Mouse (Mus musculus) liver, embryonic 13.5 days (tissue): ENCODE results near the gene Chmp5. TPM values are rescaled to one million over a fixed set of nuclear protein-coding genes. Genes with fewer than 3 reads are reported as not detected.
A peak's percentile ranks its signal among the peaks of the same experiment; 100 is the strongest.

Source experiments
- microRNA-seq: library from miRNA; unstranded; fragments of <30 nt; microRNA quantifications from one replicate; pipeline ENCODE4, GENCODE M21; 2016
- polyA plus RNA-seq: library from polyadenylated mRNA; unstranded; fragments of >200 nt; fragmentation: Nextera tagmentation; extraction: Ambion mirVana; gene quantifications from 2 replicates; pipeline ENCODE4 v1.2.1, GENCODE M21; 2015

The Chmp5 gene
- polyA plus RNA-seq, 1 experiment from 2014 or later, result 48.7 TPM

Small RNA genes within 50 kb of the gene (microRNA-seq; reads per million reads assigned to microRNA genes)
- gene Mir3094, result 3.2 reads per million, percentile 5 among the genes with 10 or more reads in this experiment

Other genes with a start within 250 kb of the Chmp5 start
- 11.8 and 13.1 TPM in 2 replicates for gene Aptx, start 245.2 kb upstream of the Chmp5 start, polyA plus RNA-seq
- 198 and 259 TPM in 2 replicates for gene Dnaja1, start 226.3 kb upstream of the Chmp5 start, polyA plus RNA-seq
- gene Smu1, start 190.5 kb upstream of the Chmp5 start, polyA plus RNA-seq, result 96.1 and 106 TPM in 2 replicates
- 29.9 and 33.8 TPM in 2 replicates for gene B4galt1, start 94.4 kb upstream of the Chmp5 start, polyA plus RNA-seq
- gene Spink4, start 28.4 kb upstream of the Chmp5 start, polyA plus RNA-seq, result 0.39 and 0.44 TPM in 2 replicates
- gene Bag1, start 113 bp upstream of the Chmp5 start, polyA plus RNA-seq, result 145 and 166 TPM in 2 replicates
- 32.8 and 40.5 TPM in 2 replicates for gene Nfx1, start 22.5 kb downstream of the Chmp5 start, polyA plus RNA-seq
- 1.2 and 1.4 TPM in 2 replicates for gene Aqp7, start 99.7 kb downstream of the Chmp5 start, polyA plus RNA-seq
- 13.8 and 14.7 TPM in 2 replicates for gene Aqp3, start 149.8 kb downstream of the Chmp5 start, polyA plus RNA-seq
- 11.6 and 15.2 TPM in 2 replicates for gene Nol6, start 176.0 kb downstream of the Chmp5 start, polyA plus RNA-seq
- gene Ube2r2, start 187.3 kb downstream of the Chmp5 start, polyA plus RNA-seq, result 38.9 and 39.9 TPM in 2 replicates